Mouse (Mus musculus): ENCODE measurements at regions not wholly inside any gene's neighbourhood (a gene's known extent, or its start where the extent isn't known, plus 50 kb on each side); places are given as distances from the start of the nearest gene placed in this dataset.
"Not testable (repeated sequence)": the region's sequence is repeated elsewhere in the genome, so short reads cannot be mapped to it uniquely, and the experiment has no call there.

GRCm38 (mm10) chr3:29024851-29025250, 57.0 kb upstream of the Egfem1 start:
- not testable (repeated sequence) for DNase-seq (ENCODE audit: low spot score in 2 of 2)

GRCm38 (mm10) chr3:29027726-29028125, 54.1 kb upstream of the Egfem1 start:
- no peak for DNase-seq (ENCODE audit: low spot score in 2 of 2)

- DNase-seq (ENCODE audit: low spot score in 2 of 2) = no peak
Observed at GRCm38 (mm10) chr3:29030791-29031190, 51.0 kb upstream of the Egfem1 start.

- peak in 1 of 2 experiments; percentile 17 for DNase-seq (ENCODE audit: low spot score in 2 of 2)
Observed at GRCm38 (mm10) chr3:29031811-29032210, 50.0 kb upstream of the Egfem1 start.

All from right cerebral cortex, adult 2 months (tissue).